Comparison of ENCODE assay signal across 8 mouse cellular contexts in the genomic region with DNA sequence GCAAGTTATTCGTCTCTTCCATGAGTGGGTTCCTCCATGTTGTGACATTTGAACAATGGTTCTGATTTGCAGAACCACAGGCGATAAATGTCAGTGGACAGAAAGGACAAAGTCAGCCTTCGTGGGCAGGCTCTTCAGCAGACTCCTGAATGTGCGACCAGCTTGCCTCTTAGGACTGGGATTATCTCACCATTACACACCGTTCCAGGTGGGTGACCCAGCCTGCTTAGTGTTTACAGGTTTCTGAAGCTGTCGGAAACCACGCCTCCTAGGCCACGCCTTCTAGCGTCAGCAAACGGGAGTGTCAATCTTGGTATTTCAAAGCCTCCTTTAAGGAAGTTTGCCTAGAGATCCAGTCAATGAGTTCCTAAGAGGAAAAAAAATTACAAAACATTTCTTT. TPM values are rescaled to one million over a fixed set of nuclear protein-coding genes. Genes with fewer than 3 reads are reported as not detected.
DNase-seq lines count a peak whose midpoint lies in the region; ATAC-seq and TF ChIP-seq lines count a peak whose summit lies in the region.

No protein-coding gene starts in this region.

- peak overlapping the region; percentile 97 for H3K9ac ChIP-seq in forebrain, embryonic 11.5 days (ENCODE audit: low read length)

- no peaks in the 10 kb centered on the region for H3K9me3 ChIP-seq in G1E (replicated peaks)
- no peaks in the 10 kb centered on the region for H3K9me3 ChIP-seq in forebrain, embryonic 11.5 days (ENCODE audit: control insufficient read depth, low read length)

- no peak for TF ChIP-seq CTCF in G1E (IDR thresholded peaks at IDR 0.05; ENCODE audit: low read depth, low read length)

- peaks cover 38% of the 10 kb centered on the region for H3K4me1 ChIP-seq in G1E (ENCODE audit: insufficient read depth, low read depth, low read length)
- H3K4me1 ChIP-seq in forebrain, embryonic 11.5 days (replicated peaks; ENCODE audit: control insufficient read depth, insufficient read depth, low read length), result peaks cover 13% of the 10 kb centered on the region

- intact Hi-C loops in heart, postnatal 25 days (cut with DNase I), result loop anchor here (5.0 to 10.0 kb wide), 3 partner anchors 67 to 397 kb away; a partner anchor contains a TSS

- peak overlapping the region; percentile 87; the same call in 1 of the 2 replicates for H3K27ac ChIP-seq in forebrain, embryonic 11.5 days (ENCODE audit: low read depth, low read length)

- peaks cover 29% of the 10 kb centered on the region for H3K27me3 ChIP-seq in G1E (ENCODE audit: insufficient read depth, low read length)
- H3K27me3 ChIP-seq in forebrain, embryonic 11.5 days (ENCODE audit: control insufficient read depth, insufficient read depth, low read length), result no peaks in the 10 kb centered on the region

- H3K4me2 ChIP-seq in forebrain, embryonic 11.5 days (ENCODE audit: low read depth, low read length, severe bottlenecking), result peak overlapping the region; percentile 61

- peaks cover 14% of the 10 kb centered on the region for H3K36me3 ChIP-seq in G1E (replicated peaks)
- H3K36me3 ChIP-seq in forebrain, embryonic 11.5 days (ENCODE audit: control insufficient read depth, insufficient read depth, low read length), result no peaks in the 10 kb centered on the region

- no peak for ATAC-seq in G1E (ENCODE audit: extremely low read depth, insufficient number of reproducible peaks, low FRiP score, poor library complexity, severe bottlenecking)
- peak; percentile 34; the same call in 1 of the 2 replicates for ATAC-seq in forebrain, embryonic 11.5 days (replicated peaks; ENCODE audit: low FRiP score)

- DNase-seq in G1E (ENCODE audit: low spot score), result peak; percentile 63
- DNase-seq in c-Kit-positive CD71-positive TER-119-negative erythroid progenitor cells, embryonic 14.5 days (ENCODE audit: low read depth), result peak; percentile 79
- DNase-seq in forebrain, embryonic 11.5 days (ENCODE audit: low spot score), result peak; percentile 79
- peak; percentile 61 for DNase-seq in heart, postnatal 25 days (ENCODE audit: low spot score)
- peak; percentile 57 for DNase-seq in layer of hippocampus, adult 11-12 months (ENCODE audit: low spot score)
- DNase-seq in lung, postnatal 10 days, result peak; percentile 93
- peak; percentile 68 for DNase-seq in ovary, postnatal 36 days (ENCODE audit: low spot score)
- peak; percentile 91 for DNase-seq in urinary bladder, postnatal 14 days (ENCODE audit: low spot score)

- peak overlapping the region; percentile 94 for H3K4me3 ChIP-seq in G1E (ENCODE audit: low read depth, low read length)
- peak overlapping the region; percentile 96 for H3K4me3 ChIP-seq in forebrain, embryonic 11.5 days (ENCODE audit: low read depth, low read length)

- whole genome bisulfite sequencing in forebrain, embryonic 11.5 days, result 0% methylated on average over 10 of the region's 10 CpGs

RNA-seq across cellular contexts. Expression of a gene that starts 0.7 kb away (rescaled TPM):
- total RNA-seq in G1E (2014; fragmentation: Nextera tagmentation) (72.4 and 84.0 TPM in 2 replicates), G1E (2017) (42.0 and 46.4 TPM in 2 replicates)
- 20.2 and 33.5 TPM in 2 replicates for polyA plus RNA-seq in G1E (2012)
- polyA plus RNA-seq in forebrain, embryonic 11.5 days (2014; fragmentation: Nextera tagmentation; extraction: Ambion mirVana), result 79.4 and 87.0 TPM in 2 replicates
- 100 to 1,000 TPM; 105 to 128 TPM for total RNA-seq in heart, postnatal 25 days (2021)
